Mouse (Mus musculus): ENCODE measurements around the gene Capn3. TPM values are rescaled to one million over a fixed set of nuclear protein-coding genes. Genes with fewer than 3 reads are reported as not detected.

The Capn3 gene
- polyA plus RNA-seq (2012; rRNA removed), result 2.2 and 3.1 TPM in 2 replicates

DNA sequence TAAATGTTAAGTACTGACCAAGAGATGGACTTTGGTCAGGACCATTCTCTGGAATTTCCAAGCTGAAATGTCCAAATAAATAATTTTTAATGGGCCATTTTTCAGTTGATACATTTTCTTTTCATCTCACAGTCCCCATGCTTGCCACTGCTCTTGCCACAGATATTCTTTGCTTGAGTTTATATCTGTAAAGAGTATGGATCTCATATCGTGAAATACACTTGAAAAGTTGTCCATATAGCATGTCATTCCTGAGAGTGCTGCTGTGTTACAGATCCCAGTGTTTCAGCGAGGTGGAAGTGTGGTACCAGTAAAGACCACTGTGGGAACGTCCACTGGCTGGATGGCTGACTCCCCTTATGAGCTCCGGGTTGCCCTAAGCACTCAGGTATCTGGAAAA is at the start of gene Capn3:
Gene Capn3 (plus strand): TSS at position 301 of the 400 bp plus-strand sequence.

Other genes starting within 250 kb of the Capn3 start
- under 0.01 and 0.01 TPM in 2 replicates for gene Pla2g4e, start 210.7 kb upstream of the Capn3 start, polyA plus RNA-seq (2012; rRNA removed)
- under 0.01 TPM in 1 of 2 replicates, not detected in the other for gene Pla2g4d, start 166.8 kb upstream of the Capn3 start, polyA plus RNA-seq (2012; rRNA removed)
- gene Pla2g4f, start 141.9 kb upstream of the Capn3 start, polyA plus RNA-seq (2012; rRNA removed), result 0.01 TPM in 2 replicates
- 6.6 and 7.0 TPM in 2 replicates for gene Vps39, start 102.9 kb upstream of the Capn3 start, polyA plus RNA-seq (2012; rRNA removed)
- 4.8 and 5.5 TPM in 2 replicates for gene Ganc, start 52.1 kb upstream of the Capn3 start, polyA plus RNA-seq (2012; rRNA removed)
- gene Tmem87a, start 51.9 kb upstream of the Capn3 start, polyA plus RNA-seq (2012; rRNA removed), result 6.2 and 6.6 TPM in 2 replicates
- 14.2 and 17.1 TPM in 2 replicates for gene Zfp106, start 107.8 kb downstream of the Capn3 start, polyA plus RNA-seq (2012; rRNA removed)
- 17.0 and 19.9 TPM in 2 replicates for gene Snap23, start 111.7 kb downstream of the Capn3 start, polyA plus RNA-seq (2012; rRNA removed)
- 8.2 and 9.5 TPM in 2 replicates for gene Haus2, start 153.4 kb downstream of the Capn3 start, polyA plus RNA-seq (2012; rRNA removed)
- gene Lrrc57, start 153.5 kb downstream of the Capn3 start, polyA plus RNA-seq (2012; rRNA removed), result 7.2 and 9.4 TPM in 2 replicates
- gene Stard9, start 173.1 kb downstream of the Capn3 start, polyA plus RNA-seq (2012; rRNA removed), result 1.4 and 1.6 TPM in 2 replicates

All from liver, embryonic 14 days (tissue).